Mouse (Mus musculus): Measurements from ENCODE around the gene Aanat. TPM values are rescaled to one million over a fixed set of nuclear protein-coding genes. Genes with fewer than 3 reads are reported as not detected.

Gene Aanat
- total and polyA plus RNA-seq, 3 experiments, result not detected

GRCm38 (mm10) chr11:116572756-116573543 lies 13.3 kb upstream of the Aanat start:
- peaks cover 0 to 38% of the 10 kb centered on the region in 2 experiments for H3K36me3 ChIP-seq (replicated peaks in 1 of 2; ENCODE audit: control insufficient read depth in 1 of 2, insufficient read depth in 1 of 2, low read length in 1 of 2)
- H3K9me3 ChIP-seq (replicated peaks; ENCODE audit: low read length), result no peaks in the 10 kb centered on the region
- peak overlapping the region in 1 of 3 experiments; percentile 7 for H3K4me3 ChIP-seq (replicated peaks in 1 of 3; ENCODE audit: low read depth in 2 of 3, low read length in 2 of 3, poor library complexity in 1 of 3)
- dilution Hi-C loops (cut with MboI; ENCODE audit: extremely low pct_ligation_motif_present, extremely low pct_unique_long_range_greater_than_20kb, low sequenced_read_pairs), result no loop called here
- DNase-seq (ENCODE audit: extremely low read depth), result peak; percentile 85
- peak; percentile 67 for TF ChIP-seq BHLHE40 (IDR thresholded peaks at IDR 0.05; ENCODE audit: low read depth, low read length)
- no peak for TF ChIP-seq MAX (IDR thresholded peaks at IDR 0.05; ENCODE audit: low read length)
- TF ChIP-seq RCOR1 (conservative IDR thresholded peaks at IDR 0.05; ENCODE audit: low read depth, low read length), result no peak
- no peak for TF ChIP-seq NELFE (IDR thresholded peaks at IDR 0.05; ENCODE audit: low read depth, low read length)
- TF ChIP-seq TCF12 (IDR thresholded peaks at IDR 0.05; ENCODE audit: low read depth, low read length), result no peak
- TF ChIP-seq KAT2A (IDR thresholded peaks at IDR 0.05; ENCODE audit: insufficient replicate concordance, low read length), result no peak
- TF ChIP-seq EP300 (IDR thresholded peaks at IDR 0.05; ENCODE audit: low read length), result no peak; the same call in none of the 2 replicates
- no peak for TF ChIP-seq TBP (conservative IDR thresholded peaks at IDR 0.05; ENCODE audit: low read depth, low read length)
- TF ChIP-seq JUND (conservative IDR thresholded peaks at IDR 0.05; ENCODE audit: low read depth, low read length), result peak; percentile 21; the same call in 1 of the 2 replicates
- no peak for TF ChIP-seq ZMIZ1 (IDR thresholded peaks at IDR 0.05; ENCODE audit: low read depth, low read length)
- no peak for TF ChIP-seq USF1 (IDR thresholded peaks at IDR 0.05; ENCODE audit: low read depth, low read length)
- no peak for TF ChIP-seq USF2 (conservative IDR thresholded peaks at IDR 0.05; ENCODE audit: low read depth, low read length)
- TF ChIP-seq ETS1 (conservative IDR thresholded peaks at IDR 0.05; ENCODE audit: low read depth, low read length), result peak; percentile 69
- TF ChIP-seq SMC3 (IDR thresholded peaks at IDR 0.05; ENCODE audit: low read depth, low read length), result no peak
- TF ChIP-seq CHD1 (IDR thresholded peaks at IDR 0.05; ENCODE audit: low read depth, low read length), result no peak
- no peak for TF ChIP-seq MYC (IDR thresholded peaks at IDR 0.05; ENCODE audit: low read depth, low read length)
- no peak for TF ChIP-seq E2F4 (IDR thresholded peaks at IDR 0.05; ENCODE audit: insufficient replicate concordance, low read depth, low read length)
- no peak for TF ChIP-seq NRF1 (IDR thresholded peaks at IDR 0.05; ENCODE audit: low read depth, low read length)
- TF ChIP-seq ELF1 (IDR thresholded peaks at IDR 0.05; ENCODE audit: low read depth, low read length), result no peak
- TF ChIP-seq CTCF (conservative IDR thresholded peaks at IDR 0.05 in 1 of 2, IDR thresholded peaks at IDR 0.05 in 1 of 2; ENCODE audit: low read depth in 2 of 2, low read length in 2 of 2), result no peak
- no peak for TF ChIP-seq HCFC1 (IDR thresholded peaks at IDR 0.05; ENCODE audit: low read depth, low read length)
- TF ChIP-seq POLR2AphosphoS2 (IDR thresholded peaks at IDR 0.05; ENCODE audit: low read depth, low read length), result no peak
- no peak for TF ChIP-seq MEF2A (IDR thresholded peaks at IDR 0.05; ENCODE audit: borderline replicate concordance, low read depth, low read length)
- peak; percentile 84 for TF ChIP-seq UBTF (IDR thresholded peaks at IDR 0.05; ENCODE audit: low read depth, low read length)
- no peak for TF ChIP-seq POLR2A (IDR thresholded peaks at IDR 0.05; ENCODE audit: low read depth, low read length)
- TF ChIP-seq JUN (IDR thresholded peaks at IDR 0.05; ENCODE audit: insufficient read depth, low read depth, low read length), result no peak; the same call in 1 of the 2 replicates
- TF ChIP-seq ZC3H11A (IDR thresholded peaks at IDR 0.05; ENCODE audit: low read depth, low read length), result no peak
- TF ChIP-seq MXI1 (IDR thresholded peaks at IDR 0.05; ENCODE audit: low read depth, low read length), result no peak
- TF ChIP-seq CHD2 (IDR thresholded peaks at IDR 0.05; ENCODE audit: low read length), result no peak
- TF ChIP-seq MAZ (IDR thresholded peaks at IDR 0.05; ENCODE audit: low read depth, low read length), result no peak
- TF ChIP-seq IRF4 (IDR thresholded peaks at IDR 0.05; ENCODE audit: low read depth, low read length), result no peak
- TF ChIP-seq RAD21 (IDR thresholded peaks at IDR 0.05; ENCODE audit: low read depth, low read length), result no peak
- no peak for TF ChIP-seq ZKSCAN1 (IDR thresholded peaks at IDR 0.05; ENCODE audit: borderline replicate concordance, low read depth, low read length)
- no peak for TF ChIP-seq GABPA (IDR thresholded peaks at IDR 0.05; ENCODE audit: insufficient replicate concordance, low read depth, low read length)
- TF ChIP-seq SIN3A (IDR thresholded peaks at IDR 0.05; ENCODE audit: low read length), result peak; percentile 42; the same call in 1 of the 2 replicates
- TF ChIP-seq ZNF384 (IDR thresholded peaks at IDR 0.05; ENCODE audit: low read depth, low read length), result peak; percentile 94
- TF ChIP-seq PAX5 (IDR thresholded peaks at IDR 0.05; ENCODE audit: low read length), result no peak
- TF ChIP-seq MAFK (IDR thresholded peaks at IDR 0.05; ENCODE audit: insufficient replicate concordance, low read length), result peak; percentile 96
- peak overlapping the region; percentile 65 for H3K27ac ChIP-seq (ENCODE audit: insufficient read depth, low read depth)
- peaks cover 16% of the 10 kb centered on the region; the same call in 1 of the 2 replicates for H3K79me2 ChIP-seq (replicated peaks; ENCODE audit: control insufficient read depth, extremely low read depth, insufficient read depth, poor library complexity, severe bottlenecking)
- peak overlapping the region; percentile 25 for H3K9ac ChIP-seq (ENCODE audit: insufficient read depth, low read depth)
- peak overlapping the region; percentile 64 for H3K4me2 ChIP-seq (ENCODE audit: insufficient read depth, low read depth, poor library complexity, severe bottlenecking)
- H3K4me1 ChIP-seq (ENCODE audit: control insufficient read depth in 1 of 2, insufficient read depth in 2 of 2), result peaks cover 22 to 87% of the 10 kb centered on the region in 2 experiments
- in situ Hi-C loops (cut with MboI; ENCODE audit: low pct_ligation_motif_present, low pct_unique_long_range_greater_than_20kb, low sequenced_read_pairs), result no loop called here
- H3K27me3 ChIP-seq (replicated peaks), result no peaks in the 10 kb centered on the region
